Mouse (Mus musculus) erythroblast, embryonic 14.5 days (primary cell): ENCODE measurements at regions not wholly inside any gene's neighbourhood (a gene's known extent, or its start where the extent isn't known, plus 50 kb on each side); places are given as distances from the start of the nearest gene placed in this dataset.

ENCODE experiments used
- GATA1 ChIP-seq: IDR thresholded peaks from 2 replicates; pipeline ENCODE4 v1.6.1; 2012; ENCODE audit warnings: low read length, inconsistent platforms, mixed read lengths
- TAL1 ChIP-seq: IDR thresholded peaks from 3 replicates; pipeline ENCODE4 v1.6.1; 2012; ENCODE audit warnings: low read length, inconsistent platforms, mixed read lengths

GRCm38 (mm10) chr4:93790157-93790556 lies 454.8 kb upstream of the Tusc1 start:
- no peak for TF ChIP-seq GATA1
- no peak for TF ChIP-seq TAL1
